Mouse (Mus musculus) embryonic facial prominence, embryonic 12.5 days (tissue): Measurements from ENCODE around the gene Gm37419. TPM values are rescaled to one million over a fixed set of nuclear protein-coding genes. Genes with fewer than 3 reads are reported as not detected.
A peak's percentile ranks its signal among the peaks of the same experiment; 100 is the strongest.

Experiments used
- ATAC-seq: fragments of 200-750 bp; cut with Nextera tagmentation; 2 replicates; pipeline ENCODE4 v1.8.0; 2017; ENCODE audit not compliant: insufficient number of reproducible peaks, insufficient read depth, low FRiP score, low TSS enrichment
- H3K27ac ChIP-seq: fragments of 300-500 bp; sonication (generic); 2 replicates; pipeline ENCODE4 v1.5.1; 2016; ENCODE audit warnings: mild to moderate bottlenecking
- H3K27me3 ChIP-seq: fragments of 300-500 bp; sonication (generic); 2 replicates; pipeline ENCODE4 v1.6.1; 2016; ENCODE audit warnings: mild to moderate bottlenecking, moderate library complexity
- H3K36me3 ChIP-seq: fragments of 300-500 bp; sonication (generic); 2 replicates; pipeline ENCODE4 v1.6.1; 2016; ENCODE audit warnings: mild to moderate bottlenecking
- H3K4me1 ChIP-seq: fragments of 300-500 bp; sonication (generic); 2 replicates; pipeline ENCODE4 v1.6.1; 2016
- H3K4me2 ChIP-seq: fragments of 300-500 bp; sonication (generic); replicated peaks from 2 replicates; pipeline ENCODE4 v1.6.1; 2016; ENCODE audit warnings: mild to moderate bottlenecking, moderate library complexity
- H3K4me3 ChIP-seq: fragments of 300-500 bp; sonication (generic); 2 replicates; pipeline ENCODE4 v1.5.1; 2016; ENCODE audit warnings: mild to moderate bottlenecking
- H3K9ac ChIP-seq: fragments of 300-500 bp; sonication (generic); 2 replicates; pipeline ENCODE4 v1.6.1; 2016; ENCODE audit warnings: mild to moderate bottlenecking, moderate library complexity
- H3K9me3 ChIP-seq: fragments of 300-500 bp; sonication (generic); 2 replicates; pipeline ENCODE4 v1.6.1; 2016; ENCODE audit warnings: mild to moderate bottlenecking, moderate library complexity
- WGBS: fragments of 180-500 bp; shearing (Covaris S2); methylation state at CpG from one replicate; pipeline ENCODE4 v1.1.7; 2016; 5-methylcytosine and 5-hydroxymethylcytosine counted together
- polyA plus RNA-seq: library from polyadenylated mRNA; unstranded; fragments of >200 nt; fragmentation: Nextera tagmentation; extraction: Ambion mirVana; gene quantifications from 2 replicates; pipeline ENCODE4 v1.2.1, GENCODE M21; 2016

Gm37419 gene
- polyA plus RNA-seq, 1 experiment from 2014 or later: not detected

- peak overlapping the region; percentile 72 for H3K4me3 ChIP-seq
- no peaks in the 10 kb centered on the region for H3K36me3 ChIP-seq
- H3K9me3 ChIP-seq: no peaks in the 10 kb centered on the region
- H3K27ac ChIP-seq: peak overlapping the region; percentile 95
- no peak for ATAC-seq
- H3K4me2 ChIP-seq: peak overlapping the region; percentile 90
- peak overlapping the region; percentile 74 for H3K9ac ChIP-seq
- H3K4me1 ChIP-seq: peaks cover 33% of the 10 kb centered on the region
- WGBS: under 1% methylated on average over 59 of the region's 64 CpGs
- 0 out of 2 replicates have a peak, but pooled peaks cover 7% of the 10 kb centered on the region for H3K27me3 ChIP-seq
Observed at GRCm38 (mm10) chr16:23987341-23988156, 733 bp upstream of the Gm37419 start.

GRCm38 (mm10) chr16:23988157-23988465 lies 171 bp upstream of the Gm37419 start:
- no peaks in the 10 kb centered on the region for H3K9me3 ChIP-seq
- WGBS: 0% methylated on average over 13 of the region's 13 CpGs
- H3K4me2 ChIP-seq: peak overlapping the region; percentile 90
- peak overlapping the region; percentile 74 for H3K9ac ChIP-seq
- H3K4me3 ChIP-seq: peak overlapping the region; percentile 72
- H3K27me3 ChIP-seq: 0 out of 2 replicates have a peak, but pooled peaks cover 7% of the 10 kb centered on the region
- ATAC-seq: no peak
- peak overlapping the region; percentile 95 for H3K27ac ChIP-seq
- peaks cover 34% of the 10 kb centered on the region for H3K4me1 ChIP-seq
- H3K36me3 ChIP-seq: no peaks in the 10 kb centered on the region

GRCm38 (mm10) chr16:23989209-23990160 lies 1.2 kb downstream of the Gm37419 start:
- ATAC-seq: no peak
- Histone ChIP-seq H3K4me1 (peaks cover 34% of the 10 kb centered on the region), H3K9me3 (no peaks in the 10 kb centered on the region), H3K36me3 (no peaks in the 10 kb centered on the region), H3K27ac (peak overlapping the region; percentile 95), H3K4me3 (peak overlapping the region; percentile 72), H3K9ac (peak overlapping the region; percentile 49), H3K27me3 (0 out of 2 replicates have a peak, but pooled peaks cover 7% of the 10 kb centered on the region), H3K4me2 (peak overlapping the region; percentile 90)
- 2% methylated on average over 25 of the region's 25 CpGs for WGBS

GRCm38 (mm10) chr16:23990161-23990970 lies 2.1 kb downstream of the Gm37419 start:
- Histone ChIP-seq H3K9ac (no peak overlapping the region), H3K27me3 (0 out of 2 replicates have a peak, but pooled peaks cover 3% of the 10 kb centered on the region), H3K4me3 (peak overlapping the region; percentile 72), H3K9me3 (no peaks in the 10 kb centered on the region), H3K4me2 (peak overlapping the region; percentile 90), H3K27ac (no peak overlapping the region), H3K36me3 (no peaks in the 10 kb centered on the region), H3K4me1 (peaks cover 28% of the 10 kb centered on the region)
- WGBS: 31% methylated on average over 11 of the region's 11 CpGs
- ATAC-seq: no peak

- no peaks in the 10 kb centered on the region for H3K9me3 ChIP-seq
- 1% methylated on average over 4 of the region's 4 CpGs for WGBS
- no peak for ATAC-seq
- no peak overlapping the region for H3K4me3 ChIP-seq
- H3K36me3 ChIP-seq: no peaks in the 10 kb centered on the region
- H3K27ac ChIP-seq: no peak overlapping the region
- no peak overlapping the region for H3K9ac ChIP-seq
- H3K27me3 ChIP-seq: 0 out of 2 replicates have a peak, but pooled peaks cover 1% of the 10 kb centered on the region
- H3K4me2 ChIP-seq: no peak overlapping the region
- H3K4me1 ChIP-seq: peaks cover 24% of the 10 kb centered on the region
Observed at GRCm38 (mm10) chr16:23991170-23991569, 2.9 kb downstream of the Gm37419 start.

- peaks cover 19% of the 10 kb centered on the region for H3K4me1 ChIP-seq
- no peak overlapping the region for H3K4me2 ChIP-seq
- H3K9ac ChIP-seq: no peak overlapping the region
- H3K27ac ChIP-seq: no peak overlapping the region
- H3K9me3 ChIP-seq: no peaks in the 10 kb centered on the region
- no peak overlapping the region for H3K4me3 ChIP-seq
- ATAC-seq: no peak
- H3K36me3 ChIP-seq: no peaks in the 10 kb centered on the region
- H3K27me3 ChIP-seq: no peaks in the 10 kb centered on the region
- 86% methylated on average over 14 of the region's 14 CpGs for WGBS
Observed at GRCm38 (mm10) chr16:23991846-23992580, 3.7 kb downstream of the Gm37419 start.

GRCm38 (mm10) chr16:23993351-23994321 lies 5.4 kb downstream of the Gm37419 start:
- Histone ChIP-seq H3K27ac (no peak overlapping the region), H3K9ac (no peak overlapping the region), H3K36me3 (no peaks in the 10 kb centered on the region), H3K27me3 (no peaks in the 10 kb centered on the region), H3K4me3 (no peak overlapping the region), H3K4me2 (0 out of 2 replicates have a peak overlapping the region, but pooled peaks have one; percentile 22), H3K9me3 (no peaks in the 10 kb centered on the region), H3K4me1 (peaks cover 17% of the 10 kb centered on the region)
- 45% methylated on average over 17 of the region's 17 CpGs for WGBS
- ATAC-seq: peak; percentile 60; the same call in 1 of the 2 replicates

- H3K9ac ChIP-seq: no peak overlapping the region
- 81% methylated on average over 7 of the region's 7 CpGs for WGBS
- H3K4me2 ChIP-seq: no peak overlapping the region
- H3K27ac ChIP-seq: no peak overlapping the region
- H3K4me3 ChIP-seq: no peak overlapping the region
- no peaks in the 10 kb centered on the region for H3K27me3 ChIP-seq
- H3K4me1 ChIP-seq: peaks cover 7% of the 10 kb centered on the region; the same call in 1 of the 2 replicates
- no peaks in the 10 kb centered on the region for H3K36me3 ChIP-seq
- H3K9me3 ChIP-seq: no peaks in the 10 kb centered on the region
- ATAC-seq: no peak
Observed at GRCm38 (mm10) chr16:23996342-23996741, 8.1 kb downstream of the Gm37419 start.

GRCm38 (mm10) chr16:23997228-23997627 lies 8.9 kb downstream of the Gm37419 start:
- H3K9ac ChIP-seq: no peak overlapping the region
- H3K4me3 ChIP-seq: no peak overlapping the region
- no peak overlapping the region for H3K27ac ChIP-seq
- H3K9me3 ChIP-seq: no peaks in the 10 kb centered on the region
- no peak for ATAC-seq
- H3K4me2 ChIP-seq: no peak overlapping the region
- H3K27me3 ChIP-seq: no peaks in the 10 kb centered on the region
- WGBS: 81% methylated on average over 3 of the region's 3 CpGs
- no peaks in the 10 kb centered on the region for H3K36me3 ChIP-seq
- peaks cover 7% of the 10 kb centered on the region; the same call in 1 of the 2 replicates for H3K4me1 ChIP-seq

- ATAC-seq: no peak
- no peaks in the 10 kb centered on the region for H3K9me3 ChIP-seq
- no peak overlapping the region for H3K4me2 ChIP-seq
- 82% methylated on average over 6 of the region's 6 CpGs for WGBS
- H3K27me3 ChIP-seq: no peaks in the 10 kb centered on the region
- peaks cover 7% of the 10 kb centered on the region; the same call in 1 of the 2 replicates for H3K4me1 ChIP-seq
- no peak overlapping the region for H3K9ac ChIP-seq
- H3K27ac ChIP-seq: no peak overlapping the region
- H3K36me3 ChIP-seq: no peaks in the 10 kb centered on the region
- H3K4me3 ChIP-seq: no peak overlapping the region
Observed at GRCm38 (mm10) chr16:23997912-23998311, 9.6 kb downstream of the Gm37419 start.
